Mouse (Mus musculus) ES-E14 (cell line): ENCODE data around the gene Atp8b3. TPM values are rescaled to one million over a fixed set of nuclear protein-coding genes. Genes with fewer than 3 reads are reported as not detected.

Source experiments
- DNase-seq: peaks from one replicate; pipeline ENCODE4 v3.0.0-alpha.2; 2013; ENCODE audit warnings: low read depth, low spot score
- H3K27ac ChIP-seq: 2 replicates; pipeline ENCODE4 v1.5.1; 2012; ENCODE audit warnings: low read depth, mild to moderate bottlenecking, low read length, moderate library complexity, mixed read lengths; ENCODE audit not compliant: poor library complexity, insufficient read depth, severe bottlenecking
- H3K36me3 ChIP-seq: 2 replicates; pipeline ENCODE4 v1.6.1; 2012; ENCODE audit warnings: mild to moderate bottlenecking, low read length, moderate library complexity, mixed read lengths; ENCODE audit not compliant: control insufficient read depth, poor library complexity, insufficient read depth, severe bottlenecking
- H3K4me1 ChIP-seq, 2 experiments: fragments of 150-350 bp in 1 of 2; sonication (generic) in 1 of 2; 2 replicates each; pipeline ENCODE4 v1.6.1; 2012; ENCODE audit warnings: low read length in 2 of 2, mild to moderate bottlenecking in 1 of 2, mixed read lengths in 1 of 2; ENCODE audit not compliant: control insufficient read depth in 2 of 2, insufficient read depth in 2 of 2, poor library complexity in 1 of 2
- H3K4me3 ChIP-seq, 2 experiments: fragments of 150-350 bp in 1 of 2; sonication (generic) in 1 of 2; 2 replicates each; pipeline ENCODE4 v1.5.1; 2012; ENCODE audit warnings: low read length in 2 of 2, low read depth in 1 of 2, mild to moderate bottlenecking in 1 of 2, mixed read lengths in 1 of 2; ENCODE audit not compliant: insufficient read depth in 1 of 2, poor library complexity in 1 of 2, severe bottlenecking in 1 of 2
- H3K9ac ChIP-seq: 2 replicates; pipeline ENCODE4 v1.6.1; 2012; ENCODE audit warnings: low read depth, mild to moderate bottlenecking, low read length, mixed read lengths; ENCODE audit not compliant: poor library complexity, insufficient read depth, severe bottlenecking
- H3K9me3 ChIP-seq: fragments of 150-350 bp; sonication (generic); 2 replicates; pipeline ENCODE4 v1.6.1; 2012; ENCODE audit warnings: low read depth, mild to moderate bottlenecking, low read length; ENCODE audit not compliant: control insufficient read depth, insufficient read depth
- CHD2 ChIP-seq: IDR thresholded peaks from 2 replicates; pipeline ENCODE4 v1.6.1; 2014; ENCODE audit warnings: mild to moderate bottlenecking, low read depth, low read length, inconsistent platforms
- HCFC1 ChIP-seq: IDR thresholded peaks from 2 replicates; pipeline ENCODE4 v1.6.1; 2012; ENCODE audit warnings: low read length, inconsistent platforms, borderline replicate concordance; ENCODE audit not compliant: insufficient read depth
- MAFK ChIP-seq: IDR thresholded peaks from 2 replicates; pipeline ENCODE4 v1.6.1; 2014; ENCODE audit warnings: mild to moderate bottlenecking, low read depth, low read length, inconsistent platforms; ENCODE audit not compliant: insufficient read depth
- ZC3H11A ChIP-seq: IDR thresholded peaks from 2 replicates; pipeline ENCODE4 v1.6.1; 2012; ENCODE audit warnings: low read depth, mild to moderate bottlenecking, inconsistent platforms, low read length, borderline replicate concordance
- ZNF384 ChIP-seq: IDR thresholded peaks from 2 replicates; pipeline ENCODE4 v1.6.1; 2012; ENCODE audit warnings: low read depth, low read length, inconsistent platforms
- in situ Hi-C, 2 experiments: fragments of 600-800 bp; cut with MboI; formaldehyde crosslinking; loops; one replicate each; pipeline ENCODE4 v1.15.1; 2025; ENCODE audit warnings: low sequenced_read_pairs in 2 of 2, inconsistent platforms in 1 of 2; ENCODE audit not compliant: unreplicated experiment in 2 of 2
- total RNA-seq: library from RNA; depleted of rRNA; stranded (reverse); fragments of 300-350 nt; gene quantifications from 2 replicates; pipeline ENCODE4 v1.2.3, GENCODE M21; 2012

Atp8b3 gene
- total RNA-seq, 1 experiment, result 0.80 TPM

GRCm38 (mm10) chr10:80509412-80510272 is 29.3 kb downstream of the Atp8b3 start:
- H3K36me3 ChIP-seq, result no peaks in the 10 kb centered on the region
- H3K27ac ChIP-seq, result no peak overlapping the region
- TF ChIP-seq CHD2 (no peak), ZC3H11A (peak; percentile 38; the same call in 1 of the 2 replicates), MAFK (no peak), ZNF384 (no peak), HCFC1 (no peak)
- H3K9ac ChIP-seq, result no peak overlapping the region
- H3K9me3 ChIP-seq, result no peaks in the 10 kb centered on the region
- H3K4me3 ChIP-seq, result peak overlapping the region in 1 of 2 experiments; percentile 11; a peak in 1 of 4 replicates
- in situ Hi-C loops, result loop anchor here in 1 of 2 experiments (5.0 kb wide), 1 partner anchor 62 kb away; no protein-coding TSS in a partner anchor
- peaks cover 3 to 14% of the 10 kb centered on the region in 2 experiments; a peak in 1 of 4 replicates for H3K4me1 ChIP-seq
- no peak for DNase-seq

- Histone ChIP-seq H3K4me1 (peaks cover 3 to 4% of the 10 kb centered on the region in 2 experiments; a peak in 1 of 4 replicates), H3K27ac (no peak overlapping the region), H3K36me3 (no peaks in the 10 kb centered on the region), H3K4me3 (no peak overlapping the region), H3K9ac (no peak overlapping the region), H3K9me3 (no peaks in the 10 kb centered on the region)
- DNase-seq, result no peak
- in situ Hi-C loops, result loop anchor here in 1 of 2 experiments (5.0 kb wide), 1 partner anchor 59 kb away; no protein-coding TSS in a partner anchor
- TF ChIP-seq ZNF384, result no peak
These were observed 32.7 kb downstream of the Atp8b3 start for GRCm38 (mm10) chr10:80506222-80506621.

GRCm38 (mm10) chr10:80504724-80505123 is 34.2 kb downstream of the Atp8b3 start:
- no peaks in the 10 kb centered on the region for H3K36me3 ChIP-seq
- in situ Hi-C loops, result loop anchor here in 1 of 2 experiments (5.0 kb wide), 1 partner anchor 57 kb away; no protein-coding TSS in a partner anchor
- peak overlapping the region in 1 of 2 experiments; percentile 13; a peak in 1 of 4 replicates for H3K4me3 ChIP-seq
- no peak for TF ChIP-seq MAFK
- DNase-seq, result no peak
- peaks cover 2 to 4% of the 10 kb centered on the region in 2 experiments; a peak in 1 of 4 replicates for H3K4me1 ChIP-seq
- no peak overlapping the region for H3K27ac ChIP-seq
- no peak overlapping the region for H3K9ac ChIP-seq
- no peaks in the 10 kb centered on the region for H3K9me3 ChIP-seq

GRCm38 (mm10) chr10:80503599-80504220 is 35.2 kb downstream of the Atp8b3 start:
- in situ Hi-C loops, result no loop called here
- Histone ChIP-seq H3K4me3 (no peak overlapping the region; a peak in 1 of 4 replicates), H3K9me3 (no peaks in the 10 kb centered on the region), H3K27ac (no peak overlapping the region), H3K4me1 (peaks cover 0 to 3% of the 10 kb centered on the region in 2 experiments; a peak in 1 of 4 replicates), H3K36me3 (no peaks in the 10 kb centered on the region), H3K9ac (no peak overlapping the region)
- no peak for DNase-seq
- TF ChIP-seq ZNF384, result no peak
- no peak for TF ChIP-seq MAFK
- TF ChIP-seq ZC3H11A, result no peak
- no peak for TF ChIP-seq HCFC1
